Mouse (Mus musculus) MEL (cell line): ENCODE data around the gene Ppp1r1b. TPM values are rescaled to one million over a fixed set of nuclear protein-coding genes. Genes with fewer than 3 reads are reported as not detected.

Experiments used
- DNase-seq: peaks from one replicate; pipeline ENCODE4 v3.0.0; 2011; ENCODE audit warnings: low read depth, low spot score
- H3K27ac ChIP-seq: 2 replicates; pipeline ENCODE4 v1.5.1; 2012; ENCODE audit warnings: low read depth, mild to moderate bottlenecking, control low read depth, low read length, moderate library complexity; ENCODE audit not compliant: control insufficient read depth
- H3K27me3 ChIP-seq, 2 experiments: fragments of 150-350 bp in 1 of 2; sonication (generic) in 1 of 2; 2 replicates each; pipeline ENCODE4 v1.6.1; 2012; ENCODE audit warnings: low read length in 2 of 2, mild to moderate bottlenecking in 2 of 2, improper control_type of control experiment in 1 of 2, moderate library complexity in 1 of 2; ENCODE audit not compliant: insufficient read depth in 2 of 2, control insufficient read depth in 1 of 2
- H3K36me3 ChIP-seq, 2 experiments: 2 replicates each; pipeline ENCODE4 v1.6.1; 2012 to 2014; ENCODE audit warnings: low read length in 2 of 2, improper control_type of control experiment in 1 of 2, inconsistent platforms in 1 of 2, mild to moderate bottlenecking in 1 of 2; ENCODE audit not compliant: insufficient read depth in 2 of 2, control insufficient read depth in 1 of 2
- H3K4me1 ChIP-seq, 2 experiments: fragments of 150-350 bp in 1 of 2; sonication (generic) in 1 of 2; 2 replicates each; pipeline ENCODE4 v1.6.1; 2012; ENCODE audit warnings: low read length in 2 of 2, improper control_type of control experiment in 1 of 2, mild to moderate bottlenecking in 1 of 2; ENCODE audit not compliant: insufficient read depth in 2 of 2, control insufficient read depth in 1 of 2
- H3K4me3 ChIP-seq, 2 experiments: fragments of 150-350 bp in 1 of 2; sonication (generic) in 1 of 2; 2 replicates each; pipeline ENCODE4 v1.5.1; 2012; ENCODE audit warnings: low read depth in 2 of 2, low read length in 2 of 2, mild to moderate bottlenecking in 2 of 2, moderate library complexity in 2 of 2, control low read depth in 1 of 2, improper control_type of control experiment in 1 of 2; ENCODE audit not compliant: control insufficient read depth in 1 of 2, insufficient read depth in 1 of 2
- H3K79me2 ChIP-seq: 2 replicates; pipeline ENCODE4 v1.6.1; 2012; ENCODE audit warnings: mild to moderate bottlenecking, low read length, moderate library complexity; ENCODE audit not compliant: control insufficient read depth, poor library complexity, insufficient read depth
- H3K9ac ChIP-seq: 2 replicates; pipeline ENCODE4 v1.6.1; 2012; ENCODE audit warnings: low read depth, mild to moderate bottlenecking, control low read depth, low read length, moderate library complexity; ENCODE audit not compliant: control insufficient read depth, poor library complexity, severe bottlenecking
- H3K9me3 ChIP-seq: fragments of 150-350 bp; sonication (generic); replicated peaks from 2 replicates; pipeline ENCODE4 v1.6.1; 2012; ENCODE audit warnings: mild to moderate bottlenecking, low read length, improper control_type of control experiment, moderate library complexity; ENCODE audit not compliant: insufficient read depth
- BHLHE40 ChIP-seq: IDR thresholded peaks from 2 replicates; pipeline ENCODE4 v1.6.1; 2012; ENCODE audit warnings: low read depth, mild to moderate bottlenecking, inconsistent platforms, low read length, improper control_type of control experiment, borderline replicate concordance
- CHD2 ChIP-seq: IDR thresholded peaks from 2 replicates; pipeline ENCODE4 v1.6.1; 2011; ENCODE audit warnings: low read length, improper control_type of control experiment
- CTCF ChIP-seq, 3 experiments: IDR thresholded peaks in 2 of 3; conservative IDR thresholded peaks in 1 of 3; 2 replicates each; pipeline ENCODE4 v1.5.1; 2011 to 2012; ENCODE audit warnings: low read length in 3 of 3, low read depth in 2 of 3, mild to moderate bottlenecking in 2 of 3, improper control_type of control experiment in 1 of 3, inconsistent platforms in 1 of 3, mixed read lengths in 1 of 3, moderate library complexity in 1 of 3; ENCODE audit not compliant: control insufficient read depth in 1 of 3, insufficient read depth in 1 of 3, poor library complexity in 1 of 3, severe bottlenecking in 1 of 3
- E2F4 ChIP-seq: IDR thresholded peaks from 2 replicates; pipeline ENCODE4 v1.6.1; 2011; ENCODE audit warnings: low read depth, low read length, improper control_type of control experiment, borderline replicate concordance
- ELF1 ChIP-seq: IDR thresholded peaks from 2 replicates; pipeline ENCODE4 v1.6.1; 2014; ENCODE audit warnings: low read depth, mild to moderate bottlenecking, inconsistent platforms, low read length, improper control_type of control experiment, moderate library complexity
- EP300 ChIP-seq, 2 experiments: IDR thresholded peaks; 2 replicates each; pipeline ENCODE4 v1.6.1; 2011; ENCODE audit warnings: improper control_type of control experiment in 2 of 2, low read length in 2 of 2, low read depth in 1 of 2, mild to moderate bottlenecking in 1 of 2
- GABPA ChIP-seq: IDR thresholded peaks from 2 replicates; pipeline ENCODE4 v1.6.1; 2012; ENCODE audit warnings: low read depth, mild to moderate bottlenecking, inconsistent platforms, low read length, improper control_type of control experiment, moderate library complexity
- GATA1 ChIP-seq: IDR thresholded peaks from 2 replicates; pipeline ENCODE4 v1.6.1; 2011; ENCODE audit warnings: low read depth, low read length, improper control_type of control experiment
- JUND ChIP-seq: IDR thresholded peaks from 2 replicates; pipeline ENCODE4 v1.6.1; 2011; ENCODE audit warnings: low read depth, mild to moderate bottlenecking, improper control_type of control experiment, low read length
- KAT2A ChIP-seq: conservative IDR thresholded peaks from 2 replicates; pipeline ENCODE4 v1.6.1; 2012; ENCODE audit warnings: low read depth, low read length, improper control_type of control experiment, inconsistent platforms
- MAFK ChIP-seq: IDR thresholded peaks from 2 replicates; pipeline ENCODE4 v1.6.1; 2011; ENCODE audit warnings: low read depth, mild to moderate bottlenecking, low read length, improper control_type of control experiment, borderline replicate concordance
- MAZ ChIP-seq: IDR thresholded peaks from 2 replicates; pipeline ENCODE4 v1.6.1; 2012; ENCODE audit warnings: low read depth, mild to moderate bottlenecking, inconsistent platforms, low read length, improper control_type of control experiment
- MXI1 ChIP-seq: IDR thresholded peaks from 2 replicates; pipeline ENCODE4 v1.6.1; 2011; ENCODE audit warnings: mild to moderate bottlenecking, low read depth, low read length, improper control_type of control experiment
- MYB ChIP-seq: IDR thresholded peaks from 2 replicates; pipeline ENCODE4 v1.6.1; 2011; ENCODE audit warnings: mild to moderate bottlenecking, low read depth, low read length, improper control_type of control experiment
- MYC ChIP-seq: IDR thresholded peaks from 2 replicates; pipeline ENCODE4 v1.6.1; 2011; ENCODE audit warnings: low read depth, mild to moderate bottlenecking, low read length, improper control_type of control experiment, moderate library complexity
- POLR2AphosphoS2 ChIP-seq: IDR thresholded peaks from 2 replicates; pipeline ENCODE4 v1.6.1; 2011; ENCODE audit warnings: low read length, improper control_type of control experiment
- RCOR1 ChIP-seq: IDR thresholded peaks from 2 replicates; pipeline ENCODE4 v1.6.1; 2012; ENCODE audit warnings: low read depth, mild to moderate bottlenecking, inconsistent platforms, low read length, improper control_type of control experiment
- SIN3A ChIP-seq: IDR thresholded peaks from 2 replicates; pipeline ENCODE4 v1.6.1; 2012; ENCODE audit warnings: low read length, improper control_type of control experiment, inconsistent platforms
- UBTF ChIP-seq: IDR thresholded peaks from 2 replicates; pipeline ENCODE4 v1.6.1; 2012; ENCODE audit warnings: low read depth, mild to moderate bottlenecking, inconsistent platforms, low read length, improper control_type of control experiment, moderate library complexity, borderline replicate concordance; ENCODE audit not compliant: insufficient read depth
- USF2 ChIP-seq, 2 experiments: IDR thresholded peaks; 2 replicates each; pipeline ENCODE4 v1.6.1; 2011 to 2012; ENCODE audit warnings: improper control_type of control experiment in 2 of 2, low read length in 2 of 2, borderline replicate concordance in 1 of 2, inconsistent platforms in 1 of 2, low read depth in 1 of 2, mild to moderate bottlenecking in 1 of 2; ENCODE audit not compliant: insufficient read depth in 1 of 2
- ZC3H11A ChIP-seq: IDR thresholded peaks from 2 replicates; pipeline ENCODE4 v1.6.1; 2012; ENCODE audit warnings: low read depth, mild to moderate bottlenecking, inconsistent platforms, low read length, improper control_type of control experiment
- ZKSCAN1 ChIP-seq: IDR thresholded peaks from 2 replicates; pipeline ENCODE4 v1.6.1; 2012; ENCODE audit warnings: low read depth, mild to moderate bottlenecking, inconsistent platforms, low read length, improper control_type of control experiment, moderate library complexity
- ZMIZ1 ChIP-seq: IDR thresholded peaks from 2 replicates; pipeline ENCODE4 v1.6.1; 2012; ENCODE audit warnings: low read depth, mild to moderate bottlenecking, inconsistent platforms, low read length, improper control_type of control experiment, moderate library complexity
- polyA plus RNA-seq, 2 experiments: library from polyadenylated mRNA; stranded (reverse) in 1 of 2; unstranded in 1 of 2; fragments of >175 nt in 1 of 2; fragments of >200 nt in 1 of 2; gene quantifications; 2 replicates each; pipeline versions ENCODE4 v1.2.1 to v1.2.4; 2012; ENCODE audit warnings: low replicate concordance in 2 of 2, low read depth in 1 of 2; ENCODE audit not compliant: insufficient read length in 2 of 2, insufficient read depth in 1 of 2, missing spikeins in 1 of 2
- total RNA-seq: library from RNA; depleted of rRNA; stranded (reverse); fragments of 300-350 nt; gene quantifications from 2 replicates; pipeline ENCODE4 v1.2.3, GENCODE M21; 2012

The Ppp1r1b gene
- total and polyA plus RNA-seq, 3 experiments, result 35.2 to 114 TPM; not detected in 1

DNA sequence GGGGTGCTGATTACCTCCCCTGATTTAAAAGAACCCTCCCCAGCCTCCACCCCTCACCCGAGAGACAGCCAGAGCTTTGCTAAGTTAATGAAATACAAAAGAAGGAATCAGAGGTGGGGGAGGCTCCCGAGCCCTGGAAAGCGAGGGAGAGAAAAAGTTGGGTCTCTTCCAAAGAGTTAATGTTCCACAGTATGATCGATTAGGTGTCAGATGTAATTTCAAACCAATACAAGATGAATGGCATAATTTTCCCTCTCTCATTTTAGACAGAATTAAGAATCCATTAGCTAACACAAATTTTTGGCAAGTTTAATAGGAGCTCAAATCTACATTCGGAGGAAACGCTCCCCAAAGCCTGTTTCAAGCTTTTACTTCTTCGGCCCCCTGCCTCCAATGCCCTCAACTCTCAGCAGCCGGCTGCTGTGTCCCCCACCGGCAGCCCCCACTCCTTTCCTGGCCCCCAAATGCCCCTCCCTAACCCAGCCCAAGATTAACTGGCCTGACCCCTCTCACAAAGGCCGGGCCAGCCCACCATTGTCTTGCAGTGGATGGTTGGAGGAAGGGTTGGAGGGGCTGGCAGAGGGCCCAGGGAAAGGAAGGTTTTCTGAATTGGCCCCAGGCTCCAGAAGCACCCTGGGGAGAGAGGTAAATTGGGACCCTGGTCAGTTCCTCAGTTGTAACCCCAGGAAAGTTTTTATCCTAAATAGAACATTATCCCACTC, 49.6 kb upstream of the Ppp1r1b start:
- no peak overlapping the region for H3K27ac ChIP-seq
- no peak overlapping the region for H3K4me3 ChIP-seq

DNA sequence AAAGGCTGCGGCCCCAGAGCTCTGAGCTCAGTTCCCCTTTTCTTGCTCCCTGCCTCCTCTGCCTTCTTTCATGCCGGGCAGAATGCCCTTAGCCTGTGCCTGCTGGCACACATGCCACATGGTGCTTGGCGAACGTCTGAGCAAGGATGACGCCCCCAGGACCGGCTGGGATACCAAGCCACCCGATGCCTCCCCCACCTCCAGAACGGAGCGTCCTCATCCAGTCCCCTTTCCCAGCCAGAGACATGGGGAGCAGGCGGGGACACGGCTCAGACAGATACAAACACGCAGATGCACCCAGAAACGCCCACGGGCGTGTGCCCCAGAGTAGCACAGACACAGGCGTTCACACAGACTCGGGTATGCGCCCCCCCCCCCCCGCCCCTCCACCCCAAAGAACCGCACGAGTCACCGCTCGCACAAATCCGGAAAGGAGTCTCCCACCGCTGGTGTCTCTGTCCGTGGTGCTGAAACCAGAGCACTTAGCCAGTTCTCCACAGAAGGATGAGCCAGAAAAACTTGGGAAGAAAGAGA, 34.3 kb upstream of the Ppp1r1b start:
- peak; percentile 79 for DNase-seq
- Histone ChIP-seq H3K4me3 (no peak overlapping the region), H3K9ac (no peak overlapping the region), H3K79me2 (no peaks in the 10 kb centered on the region), H3K4me1 (peaks cover 0 to 2% of the 10 kb centered on the region in 2 experiments; a peak in 1 of 4 replicates), H3K27ac (no peak overlapping the region), H3K36me3 (no peaks in the 10 kb centered on the region), H3K27me3 (peaks cover 7 to 14% of the 10 kb centered on the region in 2 experiments), H3K9me3 (no peaks in the 10 kb centered on the region)
- TF ChIP-seq POLR2AphosphoS2 (no peak), CTCF (IDR thresholded peaks at IDR 0.05 in 2 of 3, conservative IDR thresholded peaks at IDR 0.05 in 1 of 3; ENCODE audit: control insufficient read depth in 1 of 3, insufficient read depth in 1 of 3, low read depth in 2 of 3, low read length in 3 of 3, poor library complexity in 1 of 3, severe bottlenecking in 1 of 3) (no peak), KAT2A (no peak), MXI1 (peak; percentile 55), SIN3A (peak; percentile 63)

More for the DNA sequence above, 49.6 kb upstream of the Ppp1r1b start:
- Histone ChIP-seq H3K9me3 (no peaks in the 10 kb centered on the region), H3K79me2 (no peaks in the 10 kb centered on the region; the same call in 1 of the 2 replicates), H3K4me1 (peaks cover 0 to 11% of the 10 kb centered on the region in 2 experiments; a peak in 3 of 4 replicates), H3K9ac (no peak overlapping the region), H3K36me3 (peaks cover 0 to 9% of the 10 kb centered on the region in 2 experiments; a peak in 2 of 4 replicates), H3K27me3 (peaks cover 4 to 5% of the 10 kb centered on the region in 2 experiments; a peak in 3 of 4 replicates)
- DNase-seq, result no peak
- no peak for TF ChIP-seq E2F4
- no peak for TF ChIP-seq MYC
- TF ChIP-seq CHD2, result no peak
- TF ChIP-seq RCOR1, result no peak
- TF ChIP-seq JUND, result no peak
- TF ChIP-seq USF2 (IDR thresholded peaks at IDR 0.05; ENCODE audit: borderline replicate concordance in 1 of 2, insufficient read depth in 1 of 2, low read depth in 1 of 2, low read length in 2 of 2), result no peak

- Histone ChIP-seq H3K4me3 (no peak overlapping the region), H3K9me3 (no peaks in the 10 kb centered on the region)
- no peak for TF ChIP-seq POLR2AphosphoS2
- TF ChIP-seq ZMIZ1, result no peak
- TF ChIP-seq MAFK, result no peak
- TF ChIP-seq ZC3H11A, result no peak
- TF ChIP-seq ZKSCAN1, result no peak
- TF ChIP-seq MAZ, result no peak
- TF ChIP-seq GABPA, result no peak
- no peak for TF ChIP-seq MYB
- no peak for TF ChIP-seq UBTF
- no peak for TF ChIP-seq BHLHE40
- no peak for TF ChIP-seq MXI1
- TF ChIP-seq MYC, result no peak
- no peak for TF ChIP-seq USF2 (IDR thresholded peaks at IDR 0.05; ENCODE audit: borderline replicate concordance in 1 of 2, insufficient read depth in 1 of 2, low read depth in 1 of 2, low read length in 2 of 2)
- TF ChIP-seq ELF1, result no peak
- TF ChIP-seq JUND, result no peak
- no peak for TF ChIP-seq RCOR1
- TF ChIP-seq EP300 (IDR thresholded peaks at IDR 0.05; ENCODE audit: low read depth in 1 of 2, low read length in 2 of 2), result no peak
- no peak for TF ChIP-seq GATA1
These were observed 30.7 kb upstream of the Ppp1r1b start for GRCm38 (mm10) chr11:98317479-98317878.

More at GRCm38 (mm10) chr11:98317479-98317878, 30.7 kb upstream of the Ppp1r1b start:
- no peak overlapping the region for H3K27ac ChIP-seq
- H3K79me2 ChIP-seq, result no peaks in the 10 kb centered on the region
- peaks cover 14 to 34% of the 10 kb centered on the region in 2 experiments for H3K27me3 ChIP-seq
- no peaks in the 10 kb centered on the region for H3K36me3 ChIP-seq
- no peak for DNase-seq
- H3K9ac ChIP-seq, result no peak overlapping the region
- H3K4me1 ChIP-seq, result peaks cover 0 to 2% of the 10 kb centered on the region in 2 experiments; a peak in 1 of 4 replicates
